ENCODE assay signal across 9 mouse cellular contexts in the genomic region with DNA sequence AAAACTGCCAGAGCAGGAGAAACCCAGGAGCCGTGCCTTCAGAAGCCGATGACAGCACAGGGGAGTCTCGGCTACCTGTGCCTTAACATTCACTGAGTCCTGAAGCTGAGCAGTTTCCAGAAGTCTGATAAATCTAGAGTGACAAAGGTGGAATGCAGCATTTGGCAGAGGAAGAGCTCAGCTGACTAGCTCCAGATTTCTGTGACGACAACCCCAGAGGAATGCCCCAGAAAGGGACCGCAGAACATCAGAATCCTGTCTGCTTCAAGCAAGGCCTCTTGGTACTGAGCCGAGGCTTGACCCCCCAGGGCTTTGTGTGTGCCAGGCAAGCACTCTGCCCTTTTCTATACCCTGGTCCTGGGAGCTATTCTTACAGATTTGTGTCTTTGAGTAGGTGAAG.
DNase-seq lines count a peak whose midpoint lies in the region; ATAC-seq and TF ChIP-seq lines count a peak whose summit lies in the region.
"Had no signal": no experiment of that assay in that cellular context is flagged by ENCODE, and none has a peak within 500 bp of the region (broad histone marks: within the 10 kb centered on the region; RNA-seq: fewer than 3 reads in every experiment).

No protein-coding gene starts in this region.

- no peak overlapping the region for H3K9ac ChIP-seq in hindbrain, postnatal 0 days (replicated peaks; ENCODE audit: low read length)
- H3K9ac ChIP-seq in hindbrain, embryonic 12.5 days: no peak overlapping the region
- H3K9ac ChIP-seq: lung, embryonic 15.5 days had no signal

- H3K4me3 ChIP-seq in hindbrain, postnatal 0 days (ENCODE audit: low read length): no peak overlapping the region
- no peak overlapping the region for H3K4me3 ChIP-seq in hindbrain, embryonic 12.5 days
- H3K4me3 ChIP-seq: lung, embryonic 15.5 days had no signal

- H3K4me1 ChIP-seq in hindbrain, postnatal 0 days (ENCODE audit: insufficient read depth, low read length): no peaks in the 10 kb centered on the region
- H3K4me1 ChIP-seq in hindbrain, embryonic 12.5 days: peaks cover 10% of the 10 kb centered on the region

- peak overlapping the region; percentile 17; the same call in 1 of the 2 replicates for H3K27ac ChIP-seq in hindbrain, postnatal 0 days
- H3K27ac ChIP-seq in hindbrain, embryonic 12.5 days: no peak overlapping the region
- H3K27ac ChIP-seq: lung, embryonic 15.5 days had no signal

- DNase-seq in adrenal gland, adult 2 months: peak; percentile 58
- no peak for DNase-seq in adrenal gland, postnatal 25 days
- DNase-seq in hindbrain, postnatal 0 days (ENCODE audit: low spot score): peak; percentile 56
- DNase-seq in cerebellum, postnatal 36 days: peak; percentile 47 to 48
- DNase-seq in kidney, postnatal 25 days: peak; percentile 39 to 61
- no peak for DNase-seq in thymus, postnatal 36 days
- DNase-seq in liver: no peak

- TF ChIP-seq CTCF in hindbrain, postnatal 0 days (IDR thresholded peaks at IDR 0.05; ENCODE audit: low read depth): no peak

- H3K27me3 ChIP-seq in hindbrain, postnatal 0 days (ENCODE audit: insufficient read depth, low read length): no peaks in the 10 kb centered on the region
- no peaks in the 10 kb centered on the region for H3K27me3 ChIP-seq in hindbrain, embryonic 12.5 days
- H3K27me3 ChIP-seq: lung, embryonic 15.5 days had no signal

- peak; percentile 63; the same call in 1 of the 2 replicates for ATAC-seq in hindbrain, postnatal 0 days
- no peak for ATAC-seq in hindbrain, embryonic 12.5 days (ENCODE audit: low FRiP score)

- no peak overlapping the region for H3K4me2 ChIP-seq in hindbrain, postnatal 0 days (ENCODE audit: low read depth, low read length)
- no peak overlapping the region for H3K4me2 ChIP-seq in hindbrain, embryonic 12.5 days (replicated peaks)
- H3K4me2 ChIP-seq: lung, embryonic 15.5 days had no signal

- 48% methylated on average over 6 of the region's 6 CpGs for WGBS in hindbrain, postnatal 0 days
- 68% methylated on average over 6 of the region's 6 CpGs for WGBS in hindbrain, embryonic 12.5 days

- H3K36me3 ChIP-seq in hindbrain, postnatal 0 days (ENCODE audit: insufficient read depth, low read length): no peaks in the 10 kb centered on the region
- H3K36me3 ChIP-seq in hindbrain, embryonic 12.5 days: no peaks in the 10 kb centered on the region
- H3K36me3 ChIP-seq: lung, embryonic 15.5 days had no signal

- no peaks in the 10 kb centered on the region for H3K9me3 ChIP-seq in hindbrain, postnatal 0 days (ENCODE audit: low read length)
- no peaks in the 10 kb centered on the region for H3K9me3 ChIP-seq in hindbrain, embryonic 12.5 days (replicated peaks)
- H3K9me3 ChIP-seq: lung, embryonic 15.5 days had no signal

Comparison
In these comparisons a context has a peak if more than half of its experiments do, and no peak if none do; other contexts are left out.
1. DNase-seq: peak in adrenal gland, adult 2 months (single experiment), hindbrain, postnatal 0 days (single experiment), cerebellum, postnatal 36 days (2 of 2) and kidney, postnatal 25 days (2 of 2); none in adrenal gland, postnatal 25 days (single experiment), thymus, postnatal 36 days (0 of 2) and liver (single experiment).